Mouse (Mus musculus): ENCODE data around the gene Gm20824. TPM values are rescaled to one million over a fixed set of nuclear protein-coding genes. Genes with fewer than 3 reads are reported as not detected.
"Not testable (repeated sequence)": the region's sequence is repeated elsewhere in the genome, so short reads cannot be mapped to it uniquely, and the experiment has no call there.

Gm20824 gene
- total RNA-seq (2014; rRNA removed) = not detected in 2 replicates
- polyA plus RNA-seq (2015; fragmentation: Nextera tagmentation; extraction: Ambion mirVana) = not detected in 2 replicates

- H3K9ac ChIP-seq; H3K36me3 ChIP-seq (ENCODE audit: insufficient read depth); H3K4me3 ChIP-seq (ENCODE audit: low read depth, low read length); H3K4me2 ChIP-seq (ENCODE audit: low read depth); DNase-seq; H3K9me3 ChIP-seq (ENCODE audit: low read length); H3K27ac ChIP-seq (ENCODE audit: low read depth, low read length); H3K4me1 ChIP-seq (ENCODE audit: insufficient read depth); ATAC-seq; H3K27me3 ChIP-seq (ENCODE audit: insufficient read depth, low read length): not testable (repeated sequence)
- no CpG with 5 or more reads among the region's 6 CpGs for WGBS
These were observed at the start of gene Gm20824 for GRCm38 (mm10) chrY:8257607-8258006. Gene Gm20824, plus strand, starts transcription at chrY:8257907.

Other genes starting within 250 kb of the Gm20824 start
- gene Gm20825, start 186.4 kb upstream of the Gm20824 start, total RNA-seq (2014; rRNA removed) = not detected in 2 replicates
- not detected in 2 replicates for gene Gm20825, start 186.4 kb upstream of the Gm20824 start, polyA plus RNA-seq (2015; fragmentation: Nextera tagmentation; extraction: Ambion mirVana)

All from forebrain, postnatal 0 days (tissue).